ENCODE assay signal across 8 mouse cellular contexts in the genomic region with DNA sequence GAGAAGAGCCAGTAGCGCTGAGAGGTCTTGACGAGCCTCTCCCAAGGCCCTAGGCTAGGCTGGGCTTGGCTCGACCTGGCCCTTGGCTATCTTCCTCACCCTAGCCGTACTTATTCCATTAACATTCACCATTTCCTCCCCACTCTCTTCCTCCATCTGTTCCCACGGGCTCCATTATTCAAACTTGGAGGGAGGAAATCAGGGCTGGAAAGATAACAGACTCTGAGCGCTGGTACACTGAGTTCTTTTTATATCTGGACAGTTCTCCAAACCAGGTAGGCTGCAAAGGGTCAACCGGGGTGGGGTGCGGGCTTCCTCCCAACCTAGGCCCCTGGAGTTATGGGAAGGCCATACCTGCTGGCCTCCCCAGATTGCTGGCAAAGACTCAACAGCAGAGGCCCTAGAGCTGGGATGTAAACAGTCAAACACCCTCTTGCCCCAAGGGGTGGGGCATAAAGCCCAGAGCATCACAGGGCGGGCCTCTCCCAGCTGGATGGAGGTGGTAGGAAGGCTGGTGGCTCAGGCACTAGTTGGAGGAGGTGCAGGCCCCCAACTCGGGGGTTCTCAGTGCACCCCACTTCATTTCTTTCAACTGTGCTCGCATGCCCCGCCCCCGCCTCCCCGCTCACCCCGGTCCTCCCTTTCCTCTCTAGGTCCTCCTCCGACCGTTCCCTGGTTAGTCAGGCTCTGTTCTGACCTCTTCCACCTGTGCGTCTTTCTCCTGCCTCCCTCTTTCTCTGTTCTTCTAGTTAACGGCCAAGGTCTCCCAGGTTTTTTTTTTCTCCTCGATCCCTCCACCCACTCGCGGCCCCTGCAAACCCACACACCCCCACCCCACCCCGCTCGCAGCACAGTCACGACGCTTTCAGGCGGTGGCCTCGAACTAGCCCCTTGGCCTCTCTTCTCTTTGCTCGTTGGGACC. TPM values are rescaled to one million over a fixed set of nuclear protein-coding genes. Genes with fewer than 3 reads are reported as not detected.
DNase-seq lines count a peak whose midpoint lies in the region; ATAC-seq and TF ChIP-seq lines count a peak whose summit lies in the region.

A gene (plus strand): TSS at position 146 of the 922 bp plus-strand sequence.

- H3K9me3 ChIP-seq in embryonic facial prominence, embryonic 13.5 days: no peaks in the 10 kb centered on the region
- H3K9me3 ChIP-seq in heart, postnatal 0 days (replicated peaks; ENCODE audit: control insufficient read depth, low read length): no peaks in the 10 kb centered on the region
- H3K9me3 ChIP-seq in limb, embryonic 11.5 days (ENCODE audit: control insufficient read depth, low read length): no peaks in the 10 kb centered on the region
- no peaks in the 10 kb centered on the region for H3K9me3 ChIP-seq in midbrain, embryonic 11.5 days (ENCODE audit: control insufficient read depth, low read length)

- intact Hi-C loops in left cerebral cortex, adult 2 months (cut with DNase I): no loop called here

- DNase-seq in left cerebral cortex, adult 2 months (ENCODE audit: extremely low spot score in 1 of 2, low spot score in 2 of 2): no peak
- no peak for DNase-seq in left cerebral cortex, adult 11 months (ENCODE audit: low spot score)
- peak; percentile 61 for DNase-seq in heart, postnatal 0 days (ENCODE audit: low spot score)
- DNase-seq in limb, embryonic 11.5 days (ENCODE audit: low spot score): no peak
- no peak for DNase-seq in midbrain, embryonic 11.5 days (ENCODE audit: low spot score, missing footprints)
- peak; percentile 54 to 77 for DNase-seq in thymus, postnatal 36 days
- no peak for DNase-seq in layer of hippocampus, postnatal 36 days

- 17% methylated on average over 29 of the region's 29 CpGs for WGBS in embryonic facial prominence, embryonic 13.5 days
- 12% methylated on average over 28 of the region's 29 CpGs for WGBS in heart, postnatal 0 days
- WGBS in limb, embryonic 11.5 days: 19% methylated on average over 29 of the region's 29 CpGs
- 21% methylated on average over 29 of the region's 29 CpGs for WGBS in midbrain, embryonic 11.5 days

- peaks cover 22% of the 10 kb centered on the region for H3K4me1 ChIP-seq in embryonic facial prominence, embryonic 13.5 days
- H3K4me1 ChIP-seq in heart, postnatal 0 days (ENCODE audit: control insufficient read depth, insufficient read depth): peaks cover 13% of the 10 kb centered on the region
- H3K4me1 ChIP-seq in limb, embryonic 11.5 days (ENCODE audit: control insufficient read depth, insufficient read depth, low read length): 0 out of 2 replicates have a peak, but pooled peaks cover 2% of the 10 kb centered on the region
- H3K4me1 ChIP-seq in midbrain, embryonic 11.5 days (ENCODE audit: control insufficient read depth, insufficient read depth, low read length): peaks cover 8% of the 10 kb centered on the region

- H3K4me2 ChIP-seq in embryonic facial prominence, embryonic 13.5 days: peak within 1 kb of the TSS; percentile 77
- H3K4me2 ChIP-seq in heart, postnatal 0 days (ENCODE audit: low read depth, low read length): peak within 1 kb of the TSS; percentile 69
- peak within 1 kb of the TSS; percentile 44 for H3K4me2 ChIP-seq in limb, embryonic 11.5 days (ENCODE audit: low read depth, severe bottlenecking)
- peak within 1 kb of the TSS; percentile 43 for H3K4me2 ChIP-seq in midbrain, embryonic 11.5 days

- no peaks in the 10 kb centered on the region for H3K27me3 ChIP-seq in embryonic facial prominence, embryonic 13.5 days
- H3K27me3 ChIP-seq in heart, postnatal 0 days (ENCODE audit: control insufficient read depth, insufficient read depth, low read length): no peaks in the 10 kb centered on the region
- H3K27me3 ChIP-seq in limb, embryonic 11.5 days (ENCODE audit: control insufficient read depth, insufficient read depth, low read length): no peaks in the 10 kb centered on the region
- peaks cover 3% of the 10 kb centered on the region; the same call in 1 of the 2 replicates for H3K27me3 ChIP-seq in midbrain, embryonic 11.5 days (ENCODE audit: control insufficient read depth, insufficient read depth, low read length)

- no peak for ATAC-seq in embryonic facial prominence, embryonic 13.5 days (ENCODE audit: insufficient number of reproducible peaks, insufficient read depth, low FRiP score, low TSS enrichment, low read depth)
- peak; percentile 62 for ATAC-seq in heart, postnatal 0 days (ENCODE audit: insufficient read depth, low read depth)
- no peak for ATAC-seq in limb, embryonic 11.5 days (ENCODE audit: insufficient number of reproducible peaks, low FRiP score, low TSS enrichment, low read depth)
- ATAC-seq in midbrain, embryonic 11.5 days (ENCODE audit: low FRiP score): no peak

- peak within 1 kb of the TSS; percentile 1 for H3K4me3 ChIP-seq in left cerebral cortex, adult 2 months
- H3K4me3 ChIP-seq in embryonic facial prominence, embryonic 13.5 days: peak within 1 kb of the TSS; percentile 46
- H3K4me3 ChIP-seq in heart, postnatal 0 days (ENCODE audit: low read depth, low read length): peak within 1 kb of the TSS; percentile 45
- peak within 1 kb of the TSS; percentile 26 for H3K4me3 ChIP-seq in limb, embryonic 11.5 days (ENCODE audit: low read depth, low read length)
- H3K4me3 ChIP-seq in midbrain, embryonic 11.5 days (ENCODE audit: low read depth, low read length): peak within 1 kb of the TSS; percentile 18

- TF ChIP-seq CTCF in left cerebral cortex, adult 2 months (IDR thresholded peaks at IDR 0.05): no peak
- TF ChIP-seq CTCF in heart, postnatal 0 days (IDR thresholded peaks at IDR 0.05; ENCODE audit: low read depth): no peak

- H3K9ac ChIP-seq in embryonic facial prominence, embryonic 13.5 days: peak within 1 kb of the TSS; percentile 71
- H3K9ac ChIP-seq in heart, postnatal 0 days (replicated peaks; ENCODE audit: low read depth, low read length): peak within 1 kb of the TSS; percentile 53
- H3K9ac ChIP-seq in limb, embryonic 11.5 days (ENCODE audit: low read length): peak within 1 kb of the TSS; percentile 55
- peak within 1 kb of the TSS; percentile 42; the same call in 1 of the 2 replicates for H3K9ac ChIP-seq in midbrain, embryonic 11.5 days (ENCODE audit: low read length)

- peaks cover 59% of the 10 kb centered on the region for H3K36me3 ChIP-seq in embryonic facial prominence, embryonic 13.5 days
- H3K36me3 ChIP-seq in heart, postnatal 0 days (replicated peaks; ENCODE audit: control insufficient read depth, insufficient read depth, low read length): peaks cover 59% of the 10 kb centered on the region
- peaks cover 3% of the 10 kb centered on the region; the same call in 1 of the 2 replicates for H3K36me3 ChIP-seq in limb, embryonic 11.5 days (ENCODE audit: control insufficient read depth, insufficient read depth, low read length)
- H3K36me3 ChIP-seq in midbrain, embryonic 11.5 days (ENCODE audit: control insufficient read depth, insufficient read depth, low read length): no peaks in the 10 kb centered on the region

- peak within 1 kb of the TSS; percentile 7; the same call in 1 of the 2 replicates for H3K27ac ChIP-seq in left cerebral cortex, adult 2 months
- H3K27ac ChIP-seq in embryonic facial prominence, embryonic 13.5 days: peak within 1 kb of the TSS; percentile 62
- H3K27ac ChIP-seq in heart, postnatal 0 days (ENCODE audit: low read depth): peak within 1 kb of the TSS; percentile 79
- H3K27ac ChIP-seq in limb, embryonic 11.5 days (replicated peaks; ENCODE audit: low read depth, low read length): no peak within 1 kb of the TSS
- no peak within 1 kb of the TSS for H3K27ac ChIP-seq in midbrain, embryonic 11.5 days (ENCODE audit: low read depth, low read length)

- TF ChIP-seq EP300 in heart, postnatal 0 days (IDR thresholded peaks at IDR 0.05; ENCODE audit: low read depth): 0 out of 2 replicates have a peak, but pooled peaks have one; percentile 59

RNA-seq across cellular contexts. Expression of the gene that starts here (rescaled TPM):
- under 1 TPM; 0.65 to 0.68 TPM for total RNA-seq in left cerebral cortex, adult 2 months (2021)
- polyA plus RNA-seq in embryonic facial prominence, embryonic 13.5 days (2015; fragmentation: Nextera tagmentation; extraction: Ambion mirVana): 5.9 and 8.3 TPM in 2 replicates
- 9.9 and 11.3 TPM in 2 replicates for total RNA-seq in heart, postnatal 0 days (2014; rRNA removed; ENCODE audit: low replicate concordance)
- 4.1 and 4.6 TPM in 2 replicates for polyA plus RNA-seq in heart, postnatal 0 days (2015; fragmentation: Nextera tagmentation; extraction: Ambion mirVana)
- 0.87 and 1.2 TPM in 2 replicates for polyA plus RNA-seq in limb, embryonic 11.5 days (2014; fragmentation: Nextera tagmentation; extraction: Ambion mirVana)
- polyA plus RNA-seq in midbrain, embryonic 11.5 days (2014; fragmentation: Nextera tagmentation; extraction: Ambion mirVana): 0.36 and 0.65 TPM in 2 replicates
- 1 to 10 TPM; 1.6 to 1.8 TPM for total RNA-seq in layer of hippocampus, postnatal 36 days (2021)

Comparison
In these comparisons a context has a peak if more than half of its experiments do, and no peak if none do; other contexts are left out.
1. DNase-seq: peak in heart, postnatal 0 days (single experiment) and thymus, postnatal 36 days (2 of 2); none in left cerebral cortex, adult 2 months (0 of 2), left cerebral cortex, adult 11 months (single experiment), limb, embryonic 11.5 days (single experiment), midbrain, embryonic 11.5 days (single experiment) and layer of hippocampus, postnatal 36 days (0 of 2).
2. H3K27ac ChIP-seq: peak in left cerebral cortex, adult 2 months (single experiment), embryonic facial prominence, embryonic 13.5 days (single experiment) and heart, postnatal 0 days (single experiment); none in limb, embryonic 11.5 days (single experiment) and midbrain, embryonic 11.5 days (single experiment).
3. Peak in every context shown above with its lines, with median percentiles within 50 percentile points of each other: H3K4me3 ChIP-seq, H3K4me2 ChIP-seq and H3K9ac ChIP-seq.